Mouse (Mus musculus) C2C12 (cell line): ENCODE results near the gene Myo3b.

Experiments
- CEBPB ChIP-seq: IDR thresholded peaks from one replicate; pipeline ENCODE4 v1.6.1; 2011; ENCODE audit warnings: low read depth, mild to moderate bottlenecking, control low read depth, moderate library complexity
- CTCF ChIP-seq: IDR thresholded peaks from one replicate; pipeline ENCODE4 v1.5.1; 2011; ENCODE audit not compliant: control insufficient read depth, insufficient read depth, insufficient read length
- MAX ChIP-seq: IDR thresholded peaks from one replicate; pipeline ENCODE4 v1.6.1; 2011; ENCODE audit warnings: mild to moderate bottlenecking, control low read depth
- MYOG ChIP-seq: IDR thresholded peaks from one replicate; pipeline ENCODE4 v1.6.1; 2011; ENCODE audit not compliant: control insufficient read depth, insufficient read length; ENCODE audit errors: extremely low read depth
- USF1 ChIP-seq: IDR thresholded peaks from one replicate; pipeline ENCODE4 v1.6.1; 2011; ENCODE audit warnings: low read depth, mild to moderate bottlenecking, control low read depth, moderate library complexity

GRCm38 (mm10) chr2:70291063-70291462 lies 252.1 kb downstream of the Myo3b start:
- TF ChIP-seq CTCF (no peak), MYOG (no peak), CEBPB (no peak), USF1 (no peak), MAX (no peak)
